Mouse (Mus musculus): ENCODE results near the gene Drosha.
A peak's percentile ranks its signal among the peaks of the same experiment; 100 is the strongest.

Drosha gene

DNA sequence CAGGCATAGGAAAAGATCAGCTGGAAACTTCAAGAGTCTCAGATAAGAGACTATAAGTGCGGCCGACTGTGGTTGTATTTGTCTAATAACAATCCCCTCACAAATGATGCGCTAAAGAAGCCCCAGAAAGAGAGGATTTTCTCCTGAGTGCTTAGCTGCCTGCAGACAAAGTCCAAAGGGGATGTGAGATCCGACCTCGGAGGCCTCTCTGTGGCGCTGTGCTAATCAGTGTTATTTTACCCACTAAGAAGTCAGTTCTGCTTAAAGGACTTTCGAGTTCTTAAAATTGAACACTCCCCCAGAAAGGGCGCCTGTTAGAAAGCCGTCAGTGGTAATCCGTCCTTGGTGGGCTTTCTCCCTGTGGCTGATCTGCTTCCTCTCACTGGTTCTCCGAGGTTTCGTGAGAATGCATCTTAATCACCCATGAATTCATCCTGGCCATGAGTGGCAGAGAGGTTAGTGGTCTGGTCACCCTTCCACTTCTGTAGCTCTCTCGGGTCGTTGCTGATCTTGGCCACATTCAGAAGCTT is 117.1 kb downstream of the Drosha start:
- no peak for DNase-seq

DNA sequence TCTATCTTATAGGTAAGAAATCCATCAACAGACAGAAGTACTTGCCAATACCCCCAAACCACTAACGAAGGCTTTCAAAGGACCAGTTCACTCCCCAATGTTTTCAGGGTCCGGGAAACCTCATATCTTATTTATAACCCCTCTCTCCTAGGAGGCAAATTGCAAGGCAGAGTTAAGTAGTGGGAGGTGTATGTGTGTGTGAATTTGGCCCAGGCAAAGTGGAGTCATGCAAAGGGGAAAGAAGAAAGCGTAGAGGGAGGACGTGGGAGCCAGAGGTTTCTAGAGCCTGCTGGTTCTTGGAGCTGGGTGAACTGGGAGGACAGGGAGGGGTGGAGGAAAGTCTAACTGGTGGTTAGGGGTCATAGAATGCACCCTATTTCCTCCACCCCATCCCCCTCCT is 117.8 kb downstream of the Drosha start:
- DNase-seq, result peak; percentile 46

DNA sequence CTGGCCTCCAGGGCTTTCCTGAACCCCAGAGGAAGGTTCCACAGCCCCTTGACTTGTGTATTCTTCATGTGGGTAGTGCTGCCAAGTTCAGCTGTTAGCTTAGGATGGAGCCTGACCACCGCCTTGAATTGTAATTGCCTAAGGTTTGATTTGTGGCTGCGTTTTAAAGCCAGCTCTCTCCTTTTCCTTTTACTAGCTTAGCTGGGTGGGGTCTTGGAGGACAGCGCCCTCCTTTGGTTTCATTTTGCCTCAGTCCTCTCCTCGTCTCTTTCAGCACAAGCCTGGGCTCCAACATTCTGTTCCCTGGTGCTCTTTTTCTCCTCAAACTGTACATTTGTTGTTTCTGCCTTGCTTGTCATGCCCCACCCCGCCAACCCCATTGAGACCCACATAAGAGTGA is 133.4 kb downstream of the Drosha start:
- DNase-seq, result peak; percentile 74

DNA sequence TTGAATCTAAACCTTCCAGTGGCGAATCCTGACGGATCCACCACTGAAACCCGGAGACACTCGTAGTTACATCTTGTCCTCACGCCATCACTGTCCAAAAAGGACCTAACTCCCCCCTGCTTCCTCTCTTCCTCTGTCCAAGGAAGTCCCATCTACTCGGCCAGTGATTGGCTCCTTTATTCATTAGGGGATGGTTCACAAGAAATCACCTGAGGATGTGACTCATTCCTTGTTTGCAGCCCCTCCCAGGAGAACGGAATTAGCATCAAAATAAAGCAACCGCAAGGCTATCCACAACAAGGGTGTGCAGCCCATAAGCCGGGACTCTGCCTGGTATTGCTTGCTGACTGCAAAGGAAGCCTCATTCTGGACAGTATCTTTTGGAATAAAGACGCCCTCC is 137.6 kb downstream of the Drosha start:
- no peak for DNase-seq

DNA sequence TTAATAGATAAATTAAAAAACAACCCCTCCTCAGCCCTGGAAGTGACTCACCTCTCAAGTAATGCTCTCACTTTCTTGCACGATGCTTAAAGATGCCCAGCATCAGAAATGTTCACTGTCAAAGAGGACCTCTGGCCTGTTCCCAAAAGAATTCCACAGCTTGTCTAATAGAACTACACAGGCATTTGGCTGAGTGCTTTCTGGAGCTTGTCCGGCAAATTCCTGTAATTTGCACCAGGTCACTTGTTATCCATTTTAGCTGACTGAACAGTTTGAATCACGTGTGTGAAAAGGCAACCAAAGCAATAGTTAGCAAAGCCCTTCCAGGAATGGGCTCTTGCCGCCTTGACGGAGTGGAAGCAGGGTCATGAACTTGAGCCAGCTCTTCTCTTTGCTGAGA is 140.6 kb downstream of the Drosha start:
- DNase-seq, result no peak

DNA sequence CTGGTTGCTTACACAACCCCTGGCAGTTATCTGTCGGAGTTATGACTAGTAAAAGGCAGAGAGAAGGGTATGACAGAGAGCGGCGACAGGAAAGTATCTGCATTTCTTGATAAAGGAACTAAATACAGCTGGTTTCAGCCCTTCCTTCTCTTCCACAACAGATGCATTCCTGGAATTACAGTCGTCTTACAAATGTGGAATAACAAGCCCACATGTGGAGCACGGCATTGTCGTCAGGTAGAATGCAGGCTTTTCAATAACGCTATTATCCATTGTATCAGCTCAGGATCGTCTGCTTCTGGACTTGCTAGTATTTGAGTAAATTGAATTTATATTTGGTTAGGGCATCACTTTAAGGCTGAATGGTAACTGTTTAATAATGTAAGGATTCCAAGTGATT is 144.2 kb downstream of the Drosha start:
- no peak for DNase-seq

DNA sequence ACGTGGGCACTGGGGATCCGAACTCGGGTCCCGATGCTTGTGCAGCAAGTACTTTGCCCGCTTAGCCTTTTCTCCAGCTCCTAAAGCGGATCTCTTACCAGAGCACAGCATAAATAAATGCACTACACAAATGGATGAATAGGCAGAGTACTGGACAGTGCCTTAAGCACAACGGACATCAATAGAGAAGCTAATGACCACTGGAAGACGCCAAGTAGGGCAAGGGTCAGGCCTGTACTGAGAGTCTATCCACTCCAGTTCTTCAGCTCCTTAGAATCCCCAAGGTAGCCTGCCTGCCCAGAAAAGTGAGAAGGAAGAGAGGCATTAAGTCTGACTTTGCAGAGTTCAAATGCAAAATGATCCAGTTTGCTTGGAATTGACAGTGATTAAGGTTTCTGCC is 147.8 kb downstream of the Drosha start:
- peak; percentile 86 for DNase-seq

Data from heart, adult 11 months (tissue).